Mouse (Mus musculus): ENCODE data around the gene Dtd1.

The Dtd1 gene

GRCm38 (mm10) chr2:144641991-144642390 is 42.3 kb downstream of the Dtd1 start:
- DNase-seq = no peak

GRCm38 (mm10) chr2:144646360-144646759 is 46.7 kb downstream of the Dtd1 start:
- no peak for DNase-seq

GRCm38 (mm10) chr2:144647151-144647550 is 47.5 kb downstream of the Dtd1 start:
- no peak for DNase-seq

- no peak for DNase-seq
These were observed 50.3 kb downstream of the Dtd1 start for GRCm38 (mm10) chr2:144649960-144650359.

GRCm38 (mm10) chr2:144652841-144653240 is 53.1 kb downstream of the Dtd1 start:
- no peak for DNase-seq

GRCm38 (mm10) chr2:144655307-144655706 is 55.6 kb downstream of the Dtd1 start:
- DNase-seq = no peak

GRCm38 (mm10) chr2:144668507-144668906 is 68.8 kb downstream of the Dtd1 start:
- DNase-seq = no peak

GRCm38 (mm10) chr2:144670289-144670930 is 70.7 kb downstream of the Dtd1 start:
- no peak for DNase-seq

- no peak for DNase-seq
These were observed 72.7 kb downstream of the Dtd1 start for GRCm38 (mm10) chr2:144672397-144672796.

GRCm38 (mm10) chr2:144676546-144677228 is 77.0 kb downstream of the Dtd1 start:
- DNase-seq = peak; percentile 10

- DNase-seq = peak; percentile 24
These were observed 77.5 kb downstream of the Dtd1 start for GRCm38 (mm10) chr2:144677229-144677571.

- DNase-seq = no peak
These were observed 79.1 kb downstream of the Dtd1 start for GRCm38 (mm10) chr2:144678779-144679178.

- no peak for DNase-seq
These were observed 79.7 kb downstream of the Dtd1 start for GRCm38 (mm10) chr2:144679394-144679793.

GRCm38 (mm10) chr2:144692219-144692732 is 92.6 kb downstream of the Dtd1 start:
- no peak for DNase-seq

GRCm38 (mm10) chr2:144692777-144693176 is 93.1 kb downstream of the Dtd1 start:
- DNase-seq = no peak

- no peak for DNase-seq
These were observed 95.2 kb downstream of the Dtd1 start for GRCm38 (mm10) chr2:144694923-144695322.

- DNase-seq = no peak
These were observed 98.3 kb downstream of the Dtd1 start for GRCm38 (mm10) chr2:144698046-144698445.

GRCm38 (mm10) chr2:144700608-144701007 is 100.9 kb downstream of the Dtd1 start:
- peak; percentile 24 for DNase-seq

GRCm38 (mm10) chr2:144701415-144702149 is 101.9 kb downstream of the Dtd1 start:
- no peak for DNase-seq

- peak; percentile 42 for DNase-seq
These were observed 109.6 kb downstream of the Dtd1 start for GRCm38 (mm10) chr2:144709285-144709684.

- DNase-seq = no peak
These were observed 110.0 kb downstream of the Dtd1 start for GRCm38 (mm10) chr2:144709704-144710103.

- DNase-seq = no peak
These were observed 114.9 kb downstream of the Dtd1 start for GRCm38 (mm10) chr2:144714596-144714995.

GRCm38 (mm10) chr2:144715211-144715768 is 115.6 kb downstream of the Dtd1 start:
- DNase-seq = no peak
